1 mouse cellular context compared by ENCODE assay signal in the genomic region with DNA sequence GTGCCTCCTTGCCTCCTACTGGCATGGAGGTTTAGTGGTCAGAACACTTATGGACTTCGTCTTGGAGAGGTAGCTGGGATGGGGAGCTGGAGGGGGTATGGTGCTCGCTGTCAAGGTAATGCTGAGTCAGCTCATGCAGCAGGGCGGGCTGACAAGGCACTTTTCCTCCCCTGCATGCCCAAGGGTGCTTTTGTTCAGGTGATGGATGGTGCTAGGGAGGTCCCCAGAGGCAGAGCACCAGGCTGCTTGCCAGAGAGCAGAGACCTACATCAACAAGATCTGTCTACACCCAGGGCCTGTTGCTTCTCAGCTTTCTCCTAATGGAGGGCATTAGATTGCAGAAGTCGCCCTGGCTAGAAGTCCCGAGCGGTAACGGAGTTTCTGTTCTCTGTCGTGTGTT.
TF ChIP-seq lines count a peak whose summit lies in the region.

No protein-coding gene starts in this region.

TF ChIP-seq in CH12.LX, 34 proteins besides CTCF, POLR2A, EP300 and RAD21 (continued from another document):
- TF ChIP-seq ZKSCAN1 (IDR thresholded peaks at IDR 0.05; ENCODE audit: borderline replicate concordance, low read depth, low read length) (no peak), MYC (IDR thresholded peaks at IDR 0.05; ENCODE audit: low read depth, low read length) (no peak), MAFK (IDR thresholded peaks at IDR 0.05; ENCODE audit: insufficient replicate concordance, low read length) (0 out of 2 replicates have a peak, but pooled peaks have one; percentile 49)
TF ChIP-seq in CH12.LX: peak in this region for 1.
